Mouse (Mus musculus) ES-E14 (cell line): Measurements from ENCODE around the gene Zfyve1. TPM values are rescaled to one million over a fixed set of nuclear protein-coding genes. Genes with fewer than 3 reads are reported as not detected.

ENCODE experiments used
- DNase-seq: peaks from one replicate; pipeline ENCODE4 v3.0.0-alpha.2; 2013; ENCODE audit warnings: low read depth, low spot score
- H3K27ac ChIP-seq: 2 replicates; pipeline ENCODE4 v1.5.1; 2012; ENCODE audit warnings: low read depth, mild to moderate bottlenecking, low read length, moderate library complexity, mixed read lengths; ENCODE audit not compliant: poor library complexity, insufficient read depth, severe bottlenecking
- H3K36me3 ChIP-seq: 2 replicates; pipeline ENCODE4 v1.6.1; 2012; ENCODE audit warnings: mild to moderate bottlenecking, low read length, moderate library complexity, mixed read lengths; ENCODE audit not compliant: control insufficient read depth, poor library complexity, insufficient read depth, severe bottlenecking
- H3K4me1 ChIP-seq, 2 experiments: fragments of 150-350 bp in 1 of 2; sonication (generic) in 1 of 2; 2 replicates each; pipeline ENCODE4 v1.6.1; 2012; ENCODE audit warnings: low read length in 2 of 2, mild to moderate bottlenecking in 1 of 2, mixed read lengths in 1 of 2; ENCODE audit not compliant: control insufficient read depth in 2 of 2, insufficient read depth in 2 of 2, poor library complexity in 1 of 2
- H3K4me3 ChIP-seq, 2 experiments: fragments of 150-350 bp in 1 of 2; sonication (generic) in 1 of 2; 2 replicates each; pipeline ENCODE4 v1.5.1; 2012; ENCODE audit warnings: low read length in 2 of 2, low read depth in 1 of 2, mild to moderate bottlenecking in 1 of 2, mixed read lengths in 1 of 2; ENCODE audit not compliant: insufficient read depth in 1 of 2, poor library complexity in 1 of 2, severe bottlenecking in 1 of 2
- H3K9ac ChIP-seq: 2 replicates; pipeline ENCODE4 v1.6.1; 2012; ENCODE audit warnings: low read depth, mild to moderate bottlenecking, low read length, mixed read lengths; ENCODE audit not compliant: poor library complexity, insufficient read depth, severe bottlenecking
- H3K9me3 ChIP-seq: fragments of 150-350 bp; sonication (generic); 2 replicates; pipeline ENCODE4 v1.6.1; 2012; ENCODE audit warnings: low read depth, mild to moderate bottlenecking, low read length; ENCODE audit not compliant: control insufficient read depth, insufficient read depth
- CHD2 ChIP-seq: IDR thresholded peaks from 2 replicates; pipeline ENCODE4 v1.6.1; 2014; ENCODE audit warnings: mild to moderate bottlenecking, low read depth, low read length, inconsistent platforms
- HCFC1 ChIP-seq: IDR thresholded peaks from 2 replicates; pipeline ENCODE4 v1.6.1; 2012; ENCODE audit warnings: low read length, inconsistent platforms, borderline replicate concordance; ENCODE audit not compliant: insufficient read depth
- MAFK ChIP-seq: IDR thresholded peaks from 2 replicates; pipeline ENCODE4 v1.6.1; 2014; ENCODE audit warnings: mild to moderate bottlenecking, low read depth, low read length, inconsistent platforms; ENCODE audit not compliant: insufficient read depth
- ZC3H11A ChIP-seq: IDR thresholded peaks from 2 replicates; pipeline ENCODE4 v1.6.1; 2012; ENCODE audit warnings: low read depth, mild to moderate bottlenecking, inconsistent platforms, low read length, borderline replicate concordance
- ZNF384 ChIP-seq: IDR thresholded peaks from 2 replicates; pipeline ENCODE4 v1.6.1; 2012; ENCODE audit warnings: low read depth, low read length, inconsistent platforms
- in situ Hi-C, 2 experiments: fragments of 600-800 bp; cut with MboI; formaldehyde crosslinking; loops; one replicate each; pipeline ENCODE4 v1.15.1; 2025; ENCODE audit warnings: low sequenced_read_pairs in 2 of 2, inconsistent platforms in 1 of 2; ENCODE audit not compliant: unreplicated experiment in 2 of 2
- total RNA-seq: library from RNA; depleted of rRNA; stranded (reverse); fragments of 300-350 nt; gene quantifications from 2 replicates; pipeline ENCODE4 v1.2.3, GENCODE M21; 2012

Zfyve1 gene
- total RNA-seq, 1 experiment = 38.2 TPM

- in situ Hi-C loops = no loop called here
- TF ChIP-seq MAFK (no peak), ZNF384 (no peak), CHD2 (no peak), ZC3H11A (no peak), HCFC1 (no peak)
- no peak overlapping the region for H3K27ac ChIP-seq
- no peak overlapping the region for H3K4me3 ChIP-seq
- peaks cover 3 to 6% of the 10 kb centered on the region in 2 experiments; a peak in 2 of 4 replicates for H3K4me1 ChIP-seq
- peaks cover 5% of the 10 kb centered on the region; the same call in 1 of the 2 replicates for H3K36me3 ChIP-seq
- DNase-seq = no peak
- H3K9me3 ChIP-seq = no peaks in the 10 kb centered on the region
- no peak overlapping the region for H3K9ac ChIP-seq
These were observed 5.3 kb upstream of the Zfyve1 start for GRCm38 (mm10) chr12:83602285-83602684.

GRCm38 (mm10) chr12:83597881-83598280, 859 bp upstream of the Zfyve1 start:
- H3K27ac ChIP-seq = no peak overlapping the region
- in situ Hi-C loops = no loop called here
- TF ChIP-seq HCFC1 = no peak
- TF ChIP-seq ZC3H11A = no peak
- TF ChIP-seq CHD2 = no peak
- no peak for TF ChIP-seq ZNF384
- no peak for TF ChIP-seq MAFK
- no peak for DNase-seq
- H3K4me1 ChIP-seq = peaks cover 7% of the 10 kb centered on the region in 2 experiments; a peak in 2 of 4 replicates
- no peak overlapping the region for H3K4me3 ChIP-seq
- H3K36me3 ChIP-seq = peaks cover 16% of the 10 kb centered on the region
- no peaks in the 10 kb centered on the region for H3K9me3 ChIP-seq
- H3K9ac ChIP-seq = no peak overlapping the region

GRCm38 (mm10) chr12:83596191-83596954, 649 bp downstream of the Zfyve1 start:
- DNase-seq = no peak
- peak overlapping the region; percentile 84 for H3K27ac ChIP-seq
- peaks cover 7% of the 10 kb centered on the region in 2 experiments; a peak in 3 of 4 replicates for H3K4me1 ChIP-seq
- H3K9ac ChIP-seq = peak overlapping the region; percentile 93
- H3K4me3 ChIP-seq = peak overlapping the region; percentile 78 to 98
- TF ChIP-seq ZC3H11A (no peak), MAFK (no peak)
- no peaks in the 10 kb centered on the region for H3K9me3 ChIP-seq
- in situ Hi-C loops = no loop called here
- peaks cover 16% of the 10 kb centered on the region for H3K36me3 ChIP-seq

- in situ Hi-C loops = no loop called here
- Histone ChIP-seq H3K36me3 (peaks cover 18% of the 10 kb centered on the region), H3K9me3 (no peaks in the 10 kb centered on the region), H3K4me1 (peaks cover 6 to 7% of the 10 kb centered on the region in 2 experiments; a peak in 2 of 4 replicates), H3K4me3 (no peak overlapping the region), H3K27ac (no peak overlapping the region), H3K9ac (no peak overlapping the region)
- DNase-seq = no peak
- TF ChIP-seq MAFK = no peak
- TF ChIP-seq ZNF384 = no peak
- TF ChIP-seq HCFC1 = no peak
- TF ChIP-seq ZC3H11A = no peak
- no peak for TF ChIP-seq CHD2
These were observed 2.5 kb downstream of the Zfyve1 start for GRCm38 (mm10) chr12:83594454-83595040.
